Mouse (Mus musculus): Measurements from ENCODE around the gene Rnls. TPM values are rescaled to one million over a fixed set of nuclear protein-coding genes. Genes with fewer than 3 reads are reported as not detected.

Gene Rnls
- 1 to 10 TPM in 1 of 2 experiments, under 1 TPM in 1; 0.42 to 2.4 TPM for polyA plus RNA-seq (2012; fragmentation: generic; extraction: Trizol)

GRCm38 (mm10) chr19:33391651-33392382 is at the start of gene Rnls:
Gene Rnls, minus strand, starts transcription at chr19:33392295.

Other genes starting within 250 kb of the Rnls start
- not detected for gene Lipo4, start 125.5 kb upstream of the Rnls start, polyA plus RNA-seq (2012; fragmentation: generic; extraction: Trizol)
- gene Gm8978, start 233.0 kb upstream of the Rnls start, polyA plus RNA-seq (2012; fragmentation: generic; extraction: Trizol) = not detected

All from C3H10T1/2 (cell line).